Mouse (Mus musculus) spleen, adult 2 months (tissue): ENCODE data around the gene Slc5a5.

Source experiments
- CTCF ChIP-seq: fragments of 200-500 bp; IDR thresholded peaks from 2 replicates; pipeline ENCODE4 v1.5.1; 2011; ENCODE audit warnings: mild to moderate bottlenecking, inconsistent platforms; ENCODE audit not compliant: insufficient read depth, insufficient read length, insufficient replicate concordance; ENCODE audit errors: extremely low read depth
- POLR2A ChIP-seq: fragments of 200-500 bp; IDR thresholded peaks from 2 replicates; pipeline ENCODE4 v1.6.1; 2011; ENCODE audit warnings: low read depth, low read length, inconsistent platforms

DNA sequence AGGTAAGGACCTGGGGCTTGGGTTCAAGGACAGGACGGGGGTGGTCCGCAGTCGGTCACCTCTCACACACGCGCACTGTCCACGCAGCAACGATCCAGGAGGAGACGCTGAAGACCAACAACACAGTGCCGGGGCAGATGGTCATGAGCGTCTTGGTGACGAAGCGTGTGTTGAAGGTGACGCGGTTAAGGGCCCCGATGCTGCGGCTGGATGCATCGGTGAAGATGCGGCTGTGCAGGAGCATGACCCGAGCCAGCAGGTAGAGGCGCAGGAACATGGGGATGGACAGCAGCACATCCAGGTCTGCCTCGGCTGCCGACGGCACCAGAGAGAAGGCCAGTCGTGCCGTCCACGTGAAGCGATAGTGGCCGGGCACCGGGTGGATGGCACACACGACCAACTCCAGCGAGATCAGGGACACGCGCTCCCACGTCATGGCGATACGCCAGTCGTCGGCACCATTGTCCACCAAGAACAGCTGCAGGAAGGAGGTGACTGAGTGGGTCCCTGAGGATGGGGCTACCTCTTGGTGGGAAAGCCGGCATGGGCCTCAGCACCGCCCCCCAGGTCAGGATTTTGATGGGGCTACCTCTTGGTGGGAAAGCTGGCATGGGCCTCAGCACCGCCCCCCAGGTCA, 39.8 kb downstream of the Slc5a5 start:
- TF ChIP-seq CTCF (no peak), POLR2A (no peak)
